Mouse (Mus musculus) cortical plate, adult 2 months (tissue): ENCODE measurements around the gene Zc3h18.

Source experiments
- CTCF ChIP-seq: fragments of 200-500 bp; IDR thresholded peaks from 2 replicates; pipeline ENCODE4 v1.5.1; 2011; ENCODE audit warnings: mild to moderate bottlenecking, control low read depth, low read length; ENCODE audit not compliant: insufficient read depth; ENCODE audit errors: extremely low read depth
- POLR2A ChIP-seq: fragments of 200-500 bp; IDR thresholded peaks from 2 replicates; pipeline ENCODE4 v1.6.1; 2011; ENCODE audit warnings: mild to moderate bottlenecking, low read length, control low read depth; ENCODE audit not compliant: insufficient read depth; ENCODE audit errors: extremely low read depth

GRCm38 (mm10) chr8:122419881-122420555 lies 43.6 kb downstream of the Zc3h18 start:
- TF ChIP-seq CTCF (no peak), POLR2A (no peak)
